Mouse (Mus musculus): ENCODE data around the gene Top2a. TPM values are rescaled to one million over a fixed set of nuclear protein-coding genes. Genes with fewer than 3 reads are reported as not detected.

Gene Top2a
- polyA plus RNA-seq, 1 experiment, result 161 TPM

- TF ChIP-seq CTCF (IDR thresholded peaks at IDR 0.05; ENCODE audit: control insufficient read depth, insufficient read depth, low read length), result no peak
- TF ChIP-seq POLR2A (IDR thresholded peaks at IDR 0.05; ENCODE audit: borderline replicate concordance, control insufficient read depth, low read depth, low read length), result no peak
- Histone ChIP-seq H3K4me1 (ENCODE audit: control insufficient read depth, insufficient read depth, low read length) (no peaks in the 10 kb centered on the region), H3K4me3 (replicated peaks; ENCODE audit: control insufficient read depth, low read depth, low read length) (no peak overlapping the region), H3K27ac (ENCODE audit: control insufficient read depth, insufficient read depth, low read depth, low read length, poor library complexity) (no peak overlapping the region)
- WGBS, result 52% methylated on average over 17 of the region's 17 CpGs
These were observed 54.5 kb downstream of the Top2a start for GRCm38 (mm10) chr11:98969496-98969927.

- TF ChIP-seq POLR2A (IDR thresholded peaks at IDR 0.05; ENCODE audit: borderline replicate concordance, control insufficient read depth, low read depth, low read length), result no peak
- no peak for TF ChIP-seq CTCF (IDR thresholded peaks at IDR 0.05; ENCODE audit: control insufficient read depth, insufficient read depth, low read length)
- H3K4me1 ChIP-seq (ENCODE audit: control insufficient read depth, insufficient read depth, low read length), result peaks cover 2% of the 10 kb centered on the region; the same call in 1 of the 2 replicates
- WGBS, result 31% methylated on average over 20 of the region's 20 CpGs
- no peak overlapping the region for H3K4me3 ChIP-seq (replicated peaks; ENCODE audit: control insufficient read depth, low read depth, low read length)
- H3K27ac ChIP-seq (ENCODE audit: control insufficient read depth, insufficient read depth, low read depth, low read length, poor library complexity), result no peak overlapping the region
These were observed 55.1 kb downstream of the Top2a start for GRCm38 (mm10) chr11:98968716-98969495.

DNA sequence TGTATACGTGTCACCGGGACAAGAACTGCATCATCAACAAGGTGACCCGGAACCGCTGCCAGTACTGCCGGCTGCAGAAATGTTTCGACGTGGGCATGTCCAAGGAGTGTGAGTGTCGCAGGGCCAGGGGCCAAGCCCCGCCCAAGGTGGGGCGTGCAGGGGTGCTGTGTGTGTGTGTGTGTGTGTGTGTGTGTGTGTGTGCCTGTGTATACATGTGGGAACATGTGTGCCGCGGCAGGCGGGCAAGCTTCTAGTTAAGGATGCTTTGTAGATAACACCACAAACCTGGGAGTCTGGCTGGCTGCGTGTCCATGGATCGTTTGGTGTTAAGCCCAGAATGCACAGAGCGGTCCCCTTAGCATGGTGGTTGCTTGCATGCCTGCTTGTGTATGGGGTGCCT, 55.9 kb downstream of the Top2a start:
- peaks cover 3% of the 10 kb centered on the region for H3K4me1 ChIP-seq (ENCODE audit: control insufficient read depth, insufficient read depth, low read length)
- no peak for TF ChIP-seq POLR2A (IDR thresholded peaks at IDR 0.05; ENCODE audit: borderline replicate concordance, control insufficient read depth, low read depth, low read length)
- no peak for TF ChIP-seq CTCF (IDR thresholded peaks at IDR 0.05; ENCODE audit: control insufficient read depth, insufficient read depth, low read length)
- 88% methylated on average over 16 of the region's 16 CpGs for WGBS

DNA sequence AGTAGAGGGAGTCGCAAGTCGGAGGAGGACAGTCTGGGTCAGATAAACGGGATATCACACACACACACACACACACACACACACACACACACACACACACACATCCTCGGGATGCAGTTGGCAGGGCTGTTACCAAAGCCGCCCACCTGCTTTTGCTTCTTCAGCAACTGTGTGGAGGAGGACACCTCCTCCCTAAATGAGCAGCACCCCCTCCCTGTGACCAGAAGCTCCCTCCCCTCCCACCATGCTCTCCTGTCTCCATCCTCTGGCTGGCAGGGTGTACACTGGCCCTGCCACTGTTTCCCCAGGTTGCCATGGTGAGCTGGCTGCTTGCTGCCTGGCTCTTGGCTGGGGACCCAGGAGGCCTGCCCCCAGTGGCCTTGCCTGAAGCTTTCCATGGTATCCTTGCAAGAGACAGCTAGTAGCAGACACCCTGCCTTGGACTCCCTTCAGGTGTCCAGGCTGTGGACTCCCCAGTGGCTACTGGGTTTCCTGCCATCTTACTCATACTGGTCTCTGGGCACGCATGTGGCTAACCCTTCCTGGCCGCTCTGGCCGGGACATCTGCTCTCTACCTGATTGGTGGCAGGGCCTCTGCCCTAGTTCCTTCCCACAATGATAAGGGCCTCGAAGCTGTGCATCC, 57.4 kb downstream of the Top2a start:
- WGBS, result 64% methylated on average over 9 of the region's 9 CpGs
- TF ChIP-seq POLR2A (IDR thresholded peaks at IDR 0.05; ENCODE audit: borderline replicate concordance, control insufficient read depth, low read depth, low read length) (no peak), CTCF (IDR thresholded peaks at IDR 0.05; ENCODE audit: control insufficient read depth, insufficient read depth, low read length) (no peak)
- H3K27ac ChIP-seq (ENCODE audit: control insufficient read depth, insufficient read depth, low read depth, low read length, poor library complexity), result no peak overlapping the region
- peaks cover 3% of the 10 kb centered on the region for H3K4me1 ChIP-seq (ENCODE audit: control insufficient read depth, insufficient read depth, low read length)
- no peak overlapping the region for H3K4me3 ChIP-seq (replicated peaks; ENCODE audit: control insufficient read depth, low read depth, low read length)

More for the DNA sequence above, 55.9 kb downstream of the Top2a start:
- Histone ChIP-seq H3K27ac (ENCODE audit: control insufficient read depth, insufficient read depth, low read depth, low read length, poor library complexity) (no peak overlapping the region), H3K4me3 (replicated peaks; ENCODE audit: control insufficient read depth, low read depth, low read length) (no peak overlapping the region)

DNA sequence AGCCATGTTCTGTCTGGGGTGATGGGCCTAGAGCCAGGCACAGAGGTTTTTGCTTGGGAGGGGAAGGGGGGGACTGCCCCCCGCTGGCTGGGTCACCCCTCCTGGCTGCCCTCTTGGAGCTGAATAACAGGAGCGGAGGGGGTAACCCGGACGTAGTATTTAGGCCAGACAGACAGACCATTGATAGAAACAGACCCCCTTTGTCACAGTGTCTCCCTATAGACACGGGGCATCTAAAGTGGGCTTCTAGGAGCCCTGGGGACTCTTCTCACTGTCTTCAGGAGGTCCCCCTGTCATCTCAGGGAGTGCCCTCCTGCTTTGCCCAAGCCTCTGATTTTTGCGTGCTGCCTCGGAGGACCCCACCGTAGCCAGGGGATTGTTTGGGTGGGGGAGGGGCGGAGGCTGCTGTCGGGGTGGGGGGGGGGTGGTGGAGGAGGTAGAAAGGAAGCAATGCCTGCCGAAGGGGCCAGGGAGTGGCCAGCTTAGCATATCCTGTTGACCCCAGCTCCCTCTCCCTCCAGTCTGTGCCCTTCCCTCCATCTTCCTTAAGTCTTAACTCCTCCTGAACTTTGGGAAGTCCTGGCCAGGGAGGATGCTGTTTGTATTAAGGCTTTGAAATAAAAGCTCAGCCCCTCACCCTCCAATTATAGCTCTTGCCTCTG, 58.4 kb downstream of the Top2a start:
- H3K4me3 ChIP-seq (replicated peaks; ENCODE audit: control insufficient read depth, low read depth, low read length), result no peak overlapping the region
- peaks cover 3% of the 10 kb centered on the region for H3K4me1 ChIP-seq (ENCODE audit: control insufficient read depth, insufficient read depth, low read length)
- TF ChIP-seq POLR2A (IDR thresholded peaks at IDR 0.05; ENCODE audit: borderline replicate concordance, control insufficient read depth, low read depth, low read length) (no peak), CTCF (IDR thresholded peaks at IDR 0.05; ENCODE audit: control insufficient read depth, insufficient read depth, low read length) (no peak)
- WGBS, result 61% methylated on average over 11 of the region's 11 CpGs
- H3K27ac ChIP-seq (ENCODE audit: control insufficient read depth, insufficient read depth, low read depth, low read length, poor library complexity), result no peak overlapping the region

- Histone ChIP-seq H3K4me3 (replicated peaks; ENCODE audit: control insufficient read depth, low read depth, low read length) (no peak overlapping the region), H3K4me1 (ENCODE audit: control insufficient read depth, insufficient read depth, low read length) (peaks cover 3% of the 10 kb centered on the region), H3K27ac (ENCODE audit: control insufficient read depth, insufficient read depth, low read depth, low read length, poor library complexity) (no peak overlapping the region)
- 52% methylated on average over 15 of the region's 15 CpGs for WGBS
- TF ChIP-seq POLR2A (IDR thresholded peaks at IDR 0.05; ENCODE audit: borderline replicate concordance, control insufficient read depth, low read depth, low read length) (no peak), CTCF (IDR thresholded peaks at IDR 0.05; ENCODE audit: control insufficient read depth, insufficient read depth, low read length) (no peak)
These were observed 59.2 kb downstream of the Top2a start for GRCm38 (mm10) chr11:98964616-98965415.

GRCm38 (mm10) chr11:98964201-98964615, 59.8 kb downstream of the Top2a start:
- H3K4me1 ChIP-seq (ENCODE audit: control insufficient read depth, insufficient read depth, low read length), result peaks cover 5% of the 10 kb centered on the region
- no peak overlapping the region for H3K27ac ChIP-seq (ENCODE audit: control insufficient read depth, insufficient read depth, low read depth, low read length, poor library complexity)
- H3K4me3 ChIP-seq (replicated peaks; ENCODE audit: control insufficient read depth, low read depth, low read length), result peak overlapping the region; percentile 15
- WGBS, result 26% methylated on average over 6 of the region's 6 CpGs
- TF ChIP-seq CTCF (IDR thresholded peaks at IDR 0.05; ENCODE audit: control insufficient read depth, insufficient read depth, low read length), result no peak
- no peak for TF ChIP-seq POLR2A (IDR thresholded peaks at IDR 0.05; ENCODE audit: borderline replicate concordance, control insufficient read depth, low read depth, low read length)

Data from bone marrow, adult 2 months (tissue).